Mouse (Mus musculus) right cerebral cortex, postnatal 10 days (tissue): ENCODE measurements around the gene Daglb.
"Not testable (repeated sequence)": the region's sequence is repeated elsewhere in the genome, so short reads cannot be mapped to it uniquely, and the experiment has no call there.

Experiments used
- DNase-seq, 2 experiments: peaks; one replicate each; pipeline ENCODE4 v3.0.0; 2021; ENCODE audit warnings: low spot score in 2 of 2

Gene Daglb

GRCm38 (mm10) chr5:143487193-143487592 is 22.8 kb downstream of the Daglb start:
- no peak for DNase-seq

- no peak for DNase-seq
Observed at GRCm38 (mm10) chr5:143487998-143488397, 23.6 kb downstream of the Daglb start.

GRCm38 (mm10) chr5:143489749-143490342 is 25.5 kb downstream of the Daglb start:
- no peak for DNase-seq

- DNase-seq = no peak
Observed at GRCm38 (mm10) chr5:143491736-143492135, 27.4 kb downstream of the Daglb start.

GRCm38 (mm10) chr5:143493163-143493562 is 28.8 kb downstream of the Daglb start:
- DNase-seq = no peak

- DNase-seq = no peak
Observed at GRCm38 (mm10) chr5:143495708-143496107, 31.3 kb downstream of the Daglb start.

- DNase-seq = no peak
Observed at GRCm38 (mm10) chr5:143497451-143497850, 33.1 kb downstream of the Daglb start.

- no peak for DNase-seq
Observed at GRCm38 (mm10) chr5:143499197-143499596, 34.8 kb downstream of the Daglb start.

- DNase-seq = no peak
Observed at GRCm38 (mm10) chr5:143499686-143500085, 35.3 kb downstream of the Daglb start.

- not testable (repeated sequence) for DNase-seq
Observed at GRCm38 (mm10) chr5:143500711-143501110, 36.3 kb downstream of the Daglb start.

GRCm38 (mm10) chr5:143501140-143501539 is 36.8 kb downstream of the Daglb start:
- DNase-seq = no peak

GRCm38 (mm10) chr5:143501649-143502048 is 37.3 kb downstream of the Daglb start:
- DNase-seq = peak; percentile 56 to 66

GRCm38 (mm10) chr5:143502899-143503557 is 38.6 kb downstream of the Daglb start:
- no peak for DNase-seq

- no peak for DNase-seq
Observed at GRCm38 (mm10) chr5:143503740-143504139, 39.4 kb downstream of the Daglb start.

GRCm38 (mm10) chr5:143504453-143504852 is 40.1 kb downstream of the Daglb start:
- no peak for DNase-seq

GRCm38 (mm10) chr5:143505056-143505455 is 40.7 kb downstream of the Daglb start:
- DNase-seq = no peak

- DNase-seq = no peak
Observed at GRCm38 (mm10) chr5:143505545-143505944, 41.2 kb downstream of the Daglb start.

GRCm38 (mm10) chr5:143509294-143509693 is 44.9 kb downstream of the Daglb start:
- DNase-seq = no peak

- DNase-seq = no peak
Observed at GRCm38 (mm10) chr5:143509737-143510136, 45.4 kb downstream of the Daglb start.

- no peak for DNase-seq
Observed at GRCm38 (mm10) chr5:143511577-143511976, 47.2 kb downstream of the Daglb start.

- DNase-seq = no peak
Observed at GRCm38 (mm10) chr5:143512305-143512704, 47.9 kb downstream of the Daglb start.

GRCm38 (mm10) chr5:143514878-143515277 is 50.5 kb downstream of the Daglb start:
- no peak for DNase-seq

GRCm38 (mm10) chr5:143517005-143517404 is 52.6 kb downstream of the Daglb start:
- no peak for DNase-seq

- no peak for DNase-seq
Observed at GRCm38 (mm10) chr5:143517436-143517835, 53.1 kb downstream of the Daglb start.
